Mouse (Mus musculus) limb, embryonic 14.5 days (tissue): ENCODE results near the gene Asl. TPM values are rescaled to one million over a fixed set of nuclear protein-coding genes. Genes with fewer than 3 reads are reported as not detected.

ENCODE experiments used
- ATAC-seq: fragments of 200-750 bp; cut with Nextera tagmentation; 2 replicates; pipeline ENCODE4 v1.8.0; 2017; ENCODE audit warnings: low read depth, moderate number of reproducible peaks, moderate TSS enrichment; ENCODE audit not compliant: low FRiP score
- DNase-seq: peaks from one replicate; pipeline ENCODE4 v3.0.0-alpha.2; 2015; ENCODE audit warnings: low spot score
- H3K27ac ChIP-seq: fragments of 300-500 bp; sonication (generic); replicated peaks from 2 replicates; pipeline ENCODE4 v1.5.1; 2014; ENCODE audit warnings: low read depth, mild to moderate bottlenecking, low read length, moderate library complexity, mixed read lengths
- H3K27me3 ChIP-seq: fragments of 300-500 bp; sonication (generic); 2 replicates; pipeline ENCODE4 v1.6.1; 2014; ENCODE audit warnings: low read length, mixed read lengths; ENCODE audit not compliant: control insufficient read depth, insufficient read depth
- H3K36me3 ChIP-seq: fragments of 300-500 bp; sonication (generic); 2 replicates; pipeline ENCODE4 v1.6.1; 2014; ENCODE audit warnings: mild to moderate bottlenecking, low read length, moderate library complexity, mixed read lengths; ENCODE audit not compliant: control insufficient read depth, insufficient read depth
- H3K4me1 ChIP-seq: fragments of 300-500 bp; sonication (generic); 2 replicates; pipeline ENCODE4 v1.6.1; 2014; ENCODE audit warnings: antibody characterized with exemption, low read length, mixed read lengths; ENCODE audit not compliant: control insufficient read depth, insufficient read depth
- H3K4me2 ChIP-seq: fragments of 300-500 bp; sonication (generic); replicated peaks from 2 replicates; pipeline ENCODE4 v1.6.1; 2014; ENCODE audit warnings: low read depth, mild to moderate bottlenecking, low read length, moderate library complexity; ENCODE audit not compliant: severe bottlenecking
- H3K4me3 ChIP-seq: fragments of 300-500 bp; sonication (generic); replicated peaks from 2 replicates; pipeline ENCODE4 v1.5.1; 2014; ENCODE audit warnings: low read length
- H3K9ac ChIP-seq: fragments of 300-500 bp; sonication (generic); 2 replicates; pipeline ENCODE4 v1.6.1; 2014; ENCODE audit warnings: mild to moderate bottlenecking, low read depth, low read length, moderate library complexity; ENCODE audit not compliant: severe bottlenecking
- H3K9me3 ChIP-seq: fragments of 300-500 bp; sonication (generic); 2 replicates; pipeline ENCODE4 v1.6.1; 2016; ENCODE audit warnings: low read length; ENCODE audit not compliant: control insufficient read depth
- POLR2A ChIP-seq: fragments of 200-500 bp; IDR thresholded peaks from 2 replicates; pipeline ENCODE4 v1.8.0; 2012; ENCODE audit warnings: inconsistent platforms, mild to moderate bottlenecking, moderate library complexity, borderline replicate concordance; ENCODE audit not compliant: insufficient read depth, insufficient read length; ENCODE audit errors: extremely low read depth
- WGBS: fragments of 180-500 bp; shearing (Covaris S2); extraction: QIAGEN DNeasy Blood & Tissue Kit; methylation state at CpG from one replicate; pipeline ENCODE4 v1.1.7; 2014; 5-methylcytosine and 5-hydroxymethylcytosine counted together
- polyA plus RNA-seq, 2 experiments: library from polyadenylated mRNA; depleted of rRNA in 1 of 2; stranded (reverse) in 1 of 2; unstranded in 1 of 2; fragments of >200 nt; fragmentation: Nextera tagmentation in 1 of 2; extraction: Ambion mirVana in 1 of 2; gene quantifications; 2 replicates each; pipeline versions ENCODE4 v1.2.1 to v1.2.3; 2012 to 2014

Gene Asl
- polyA plus RNA-seq, 2 experiments: 21.5 to 36.5 TPM

GRCm38 (mm10) chr5:130073026-130073425, 44.0 kb upstream of the Asl start, which contains the start of gene Tpst1:
Tpst1 (plus strand) TSS chr5:130073326.
- Histone ChIP-seq H3K27me3 (no peaks in the 10 kb centered on the region), H3K36me3 (no peaks in the 10 kb centered on the region), H3K9ac (no peak within 1 kb of the TSS), H3K9me3 (no peaks in the 10 kb centered on the region), H3K27ac (no peak within 1 kb of the TSS), H3K4me2 (no peak within 1 kb of the TSS), H3K4me3 (no peak within 1 kb of the TSS), H3K4me1 (0 out of 2 replicates have a peak, but pooled peaks cover 1% of the 10 kb centered on the region)
- no peak for TF ChIP-seq POLR2A
- DNase-seq: no peak
- ATAC-seq: no peak
- 94% methylated on average over 6 of the region's 6 CpGs for WGBS

GRCm38 (mm10) chr5:130067841-130068264, 38.8 kb upstream of the Asl start:
- Histone ChIP-seq H3K36me3 (no peaks in the 10 kb centered on the region), H3K4me1 (0 out of 2 replicates have a peak, but pooled peaks cover 2% of the 10 kb centered on the region), H3K27me3 (no peaks in the 10 kb centered on the region), H3K9ac (no peak overlapping the region), H3K4me2 (no peak overlapping the region), H3K9me3 (no peaks in the 10 kb centered on the region), H3K27ac (no peak overlapping the region), H3K4me3 (no peak overlapping the region)
- ATAC-seq: no peak
- no peak for TF ChIP-seq POLR2A
- no peak for DNase-seq
- WGBS: 46% methylated on average over 3 of the region's 3 CpGs

GRCm38 (mm10) chr5:130065579-130065978, 36.5 kb upstream of the Asl start:
- Histone ChIP-seq H3K27ac (no peak overlapping the region), H3K9me3 (no peaks in the 10 kb centered on the region), H3K9ac (no peak overlapping the region), H3K27me3 (no peaks in the 10 kb centered on the region), H3K4me3 (no peak overlapping the region), H3K36me3 (peaks cover 6% of the 10 kb centered on the region; the same call in 1 of the 2 replicates), H3K4me2 (no peak overlapping the region), H3K4me1 (0 out of 2 replicates have a peak, but pooled peaks cover 2% of the 10 kb centered on the region)
- ATAC-seq (no peak), DNase-seq (no peak)
- TF ChIP-seq POLR2A: no peak
- 85% methylated on average over 1 of the region's 1 CpGs for WGBS

- Histone ChIP-seq H3K27ac (no peak overlapping the region), H3K9ac (no peak overlapping the region), H3K36me3 (peaks cover 17% of the 10 kb centered on the region), H3K27me3 (no peaks in the 10 kb centered on the region), H3K4me1 (0 out of 2 replicates have a peak, but pooled peaks cover 2% of the 10 kb centered on the region), H3K9me3 (no peaks in the 10 kb centered on the region), H3K4me3 (no peak overlapping the region), H3K4me2 (no peak overlapping the region)
- ATAC-seq (no peak), DNase-seq (no peak)
- 85% methylated on average over 2 of the region's 2 CpGs for WGBS
- TF ChIP-seq POLR2A: no peak
Measured at GRCm38 (mm10) chr5:130063760-130064159, 34.7 kb upstream of the Asl start.

GRCm38 (mm10) chr5:130062096-130062495, 33.0 kb upstream of the Asl start:
- no peak for ATAC-seq
- TF ChIP-seq POLR2A: no peak
- no peak overlapping the region for H3K27ac ChIP-seq

GRCm38 (mm10) chr5:130060329-130060665, 31.2 kb upstream of the Asl start:
- WGBS: 91% methylated on average over 4 of the region's 4 CpGs
- no peak for TF ChIP-seq POLR2A
- H3K27ac ChIP-seq: no peak overlapping the region
- ATAC-seq (no peak), DNase-seq (no peak)
- no peaks in the 10 kb centered on the region for H3K4me1 ChIP-seq
- peaks cover 25% of the 10 kb centered on the region for H3K36me3 ChIP-seq
- no peaks in the 10 kb centered on the region for H3K9me3 ChIP-seq
- H3K4me3 ChIP-seq: no peak overlapping the region
- no peaks in the 10 kb centered on the region for H3K27me3 ChIP-seq
- no peak overlapping the region for H3K9ac ChIP-seq
- no peak overlapping the region for H3K4me2 ChIP-seq

More at GRCm38 (mm10) chr5:130062096-130062495, 33.0 kb upstream of the Asl start:
- Histone ChIP-seq H3K9me3 (no peaks in the 10 kb centered on the region), H3K9ac (no peak overlapping the region), H3K4me2 (no peak overlapping the region), H3K27me3 (no peaks in the 10 kb centered on the region), H3K4me1 (no peaks in the 10 kb centered on the region), H3K4me3 (no peak overlapping the region), H3K36me3 (peaks cover 21% of the 10 kb centered on the region)
- 80% methylated on average over 2 of the region's 2 CpGs for WGBS
- no peak for DNase-seq
